Mouse (Mus musculus) testis, adult 2 months (tissue): ENCODE results near the gene Ptpn18.

Experiments
- CTCF ChIP-seq: fragments of 200-500 bp; IDR thresholded peaks from 2 replicates; pipeline ENCODE4 v1.5.1; 2012; ENCODE audit warnings: low read depth, mild to moderate bottlenecking, inconsistent platforms, low read length, moderate library complexity; ENCODE audit not compliant: control insufficient read depth, insufficient read depth, insufficient replicate concordance
- POLR2A ChIP-seq: fragments of 200-500 bp; IDR thresholded peaks from 2 replicates; pipeline ENCODE4 v1.6.1; 2012; ENCODE audit warnings: low read depth, mild to moderate bottlenecking, inconsistent platforms, low read length, moderate library complexity; ENCODE audit not compliant: control insufficient read depth

DNA sequence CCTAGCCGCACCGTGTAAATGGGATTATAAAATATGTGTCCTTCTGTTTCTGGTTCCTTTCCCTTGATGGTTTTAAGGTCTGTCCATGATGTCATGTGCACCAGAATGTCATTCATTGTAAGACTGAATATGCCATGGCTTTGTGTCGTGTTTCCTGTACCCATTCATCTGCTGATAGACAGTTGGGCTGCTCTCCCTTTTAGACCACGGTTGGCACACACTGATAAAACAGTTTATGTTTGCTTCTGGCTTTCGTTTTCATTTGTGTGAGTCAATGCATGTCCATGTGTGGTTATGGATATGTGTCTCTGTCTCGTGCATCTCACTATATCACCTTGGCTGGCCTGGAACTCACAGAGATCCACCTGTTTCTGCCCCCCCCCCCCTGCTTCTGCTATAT lies 5.9 kb downstream of the Ptpn18 start:
- no peak for TF ChIP-seq POLR2A
- TF ChIP-seq CTCF: no peak
